Comparison of ENCODE assay signal across 19 mouse cellular contexts in genomic region chr15:31393402-31393801, GRCm38 (mm10). TPM values are rescaled to one million over a fixed set of nuclear protein-coding genes. Genes with fewer than 3 reads are reported as not detected.
A peak's percentile ranks its signal among the peaks of the same experiment; 100 is the strongest.
DNase-seq lines count a peak whose midpoint lies in the region; ATAC-seq lines count a peak whose summit lies in the region.
"Had no signal": no experiment of that assay in that cellular context is flagged by ENCODE, and none has a peak within 500 bp of the region (broad histone marks: within the 10 kb centered on the region; RNA-seq: fewer than 3 reads in every experiment).

No protein-coding gene starts in this region.

- H3K9me3 ChIP-seq in limb, embryonic 10.5 days (replicated peaks): no peaks in the 10 kb centered on the region
- H3K9me3 ChIP-seq: neural tube, embryonic 15.5 days had no signal

- H3K4me1 ChIP-seq in limb, embryonic 10.5 days: no peaks in the 10 kb centered on the region
- H3K4me1 ChIP-seq: neural tube, embryonic 15.5 days had no signal

- intact Hi-C loops in left cerebral cortex, postnatal 25 days (cut with DNase I): loop anchor here (1.0 to 2.0 kb wide), 4 partner anchors 25 to 56 kb away; no protein-coding TSS in a partner anchor

- H3K36me3 ChIP-seq in limb, embryonic 10.5 days: no peaks in the 10 kb centered on the region
- H3K36me3 ChIP-seq: neural tube, embryonic 15.5 days had no signal

- WGBS in limb, embryonic 10.5 days: 84% methylated on average over 6 of the region's 6 CpGs

- no peak for ATAC-seq in megakaryocyte progenitor cell, adult 5-6 weeks (replicated peaks; ENCODE audit: poor library complexity)
- ATAC-seq in granulocyte monocyte progenitor cell, adult 5-6 weeks (replicated peaks; ENCODE audit: poor library complexity, severe bottlenecking): no peak
- ATAC-seq: forebrain, embryonic 16.5 days; hindbrain, embryonic 16.5 days; intestine, embryonic 16.5 days; midbrain, embryonic 16.5 days had no signal

- DNase-seq in layer of hippocampus, adult 11-12 months (ENCODE audit: low spot score): peak; percentile 66
- no peak for DNase-seq in layer of hippocampus, postnatal 14 days (ENCODE audit: low spot score in 2 of 2)
- peak; percentile 92 for DNase-seq in brain, adult 2 months (ENCODE audit: low read depth, low spot score)
- peak; percentile 54 to 86 for DNase-seq in frontal cortex, postnatal 36 days (ENCODE audit: low spot score in 2 of 2)
- peak; percentile 66 to 96 for DNase-seq in left cerebral cortex, postnatal 25 days (ENCODE audit: low spot score in 2 of 2)
- no peak for DNase-seq in limb, embryonic 10.5 days (ENCODE audit: low spot score)
- DNase-seq: cerebellum, adult 8-10 months; gastrocnemius, postnatal 10 days; heart, adult 18-20 months; lung, adult 18-20 months; thymus, adult 18-20 months had no signal

- no peaks in the 10 kb centered on the region for H3K27me3 ChIP-seq in limb, embryonic 10.5 days (ENCODE audit: low read depth, poor library complexity, severe bottlenecking)
- H3K27me3 ChIP-seq: neural tube, embryonic 15.5 days had no signal

- no peak overlapping the region for H3K4me3 ChIP-seq in limb, embryonic 10.5 days
- H3K4me3 ChIP-seq: neural tube, embryonic 15.5 days had no signal

- H3K27ac ChIP-seq in limb, embryonic 10.5 days: no peak overlapping the region
- H3K27ac ChIP-seq: kidney, postnatal 0 days; neural tube, embryonic 15.5 days had no signal

RNA-seq across cellular contexts. Expression of gene Ankrd33b, which starts 25.9 kb away (rescaled TPM):
- total RNA-seq in layer of hippocampus, postnatal 14 days (2021): 10 to 100 TPM; 19.2 to 23.7 TPM
- 10 to 100 TPM; 56.1 to 61.6 TPM for total RNA-seq in left cerebral cortex, postnatal 25 days (2021)
- total RNA-seq in megakaryocyte progenitor cell, adult 5-6 weeks (2015): 0.20 and 0.79 TPM in 2 replicates
- 0.29 and 0.61 TPM in 2 replicates for total RNA-seq in megakaryocyte progenitor cell, adult 5-6 weeks (2017)
- polyA plus RNA-seq in limb, embryonic 10.5 days (2016; fragmentation: Nextera tagmentation; extraction: Ambion mirVana): 0.25 and 0.39 TPM in 2 replicates
- total RNA-seq in granulocyte monocyte progenitor cell, adult 5-6 weeks (2014; fragmentation: Nextera tagmentation): 0.11 TPM in 1 of 2 replicates, not detected in the other
- 0.10 TPM in 1 of 2 replicates, not detected in the other for total RNA-seq in granulocyte monocyte progenitor cell, adult 5-6 weeks (2017)

Comparison
In these comparisons a context has a peak if more than half of its experiments do, and no peak if none do; other contexts are left out.
1. DNase-seq: peak in layer of hippocampus, adult 11-12 months (single experiment), brain, adult 2 months (single experiment), frontal cortex, postnatal 36 days (2 of 2) and left cerebral cortex, postnatal 25 days (2 of 2); none in layer of hippocampus, postnatal 14 days (0 of 2) and limb, embryonic 10.5 days (single experiment).
2. RNA of gene Ankrd33b, which starts 25.9 kb away (total RNA-seq): 56.1 to 61.6 TPM in left cerebral cortex, postnatal 25 days and 19.2 to 23.7 TPM in layer of hippocampus, postnatal 14 days; 0.20 to 0.79 TPM in megakaryocyte progenitor cell, adult 5-6 weeks and 0.10 to 0.11 TPM in granulocyte monocyte progenitor cell, adult 5-6 weeks; every median in the first group is over 10 times any median in the second.